Mouse (Mus musculus) C2C12 (cell line): Measurements from ENCODE around the gene Zswim1.

Source experiments
- CEBPB ChIP-seq: IDR thresholded peaks from one replicate; pipeline ENCODE4 v1.6.1; 2011; ENCODE audit warnings: low read depth, mild to moderate bottlenecking, control low read depth, moderate library complexity
- MYOG ChIP-seq: IDR thresholded peaks from one replicate; pipeline ENCODE4 v1.6.1; 2011; ENCODE audit not compliant: control insufficient read depth, insufficient read length; ENCODE audit errors: extremely low read depth

- TF ChIP-seq CEBPB (no peak), MYOG (no peak)
Measured at GRCm38 (mm10) chr2:164784869-164785420, 37.5 kb upstream of the Zswim1 start.
